Mouse (Mus musculus) brain, adult 2 months (tissue): ENCODE data around the gene Tfb2m.
A peak's percentile ranks its signal among the peaks of the same experiment; 100 is the strongest.

Experiments used
- DNase-seq: peaks from one replicate; pipeline ENCODE4 v3.0.0; 2011; ENCODE audit warnings: low read depth, low spot score

Tfb2m gene

DNA sequence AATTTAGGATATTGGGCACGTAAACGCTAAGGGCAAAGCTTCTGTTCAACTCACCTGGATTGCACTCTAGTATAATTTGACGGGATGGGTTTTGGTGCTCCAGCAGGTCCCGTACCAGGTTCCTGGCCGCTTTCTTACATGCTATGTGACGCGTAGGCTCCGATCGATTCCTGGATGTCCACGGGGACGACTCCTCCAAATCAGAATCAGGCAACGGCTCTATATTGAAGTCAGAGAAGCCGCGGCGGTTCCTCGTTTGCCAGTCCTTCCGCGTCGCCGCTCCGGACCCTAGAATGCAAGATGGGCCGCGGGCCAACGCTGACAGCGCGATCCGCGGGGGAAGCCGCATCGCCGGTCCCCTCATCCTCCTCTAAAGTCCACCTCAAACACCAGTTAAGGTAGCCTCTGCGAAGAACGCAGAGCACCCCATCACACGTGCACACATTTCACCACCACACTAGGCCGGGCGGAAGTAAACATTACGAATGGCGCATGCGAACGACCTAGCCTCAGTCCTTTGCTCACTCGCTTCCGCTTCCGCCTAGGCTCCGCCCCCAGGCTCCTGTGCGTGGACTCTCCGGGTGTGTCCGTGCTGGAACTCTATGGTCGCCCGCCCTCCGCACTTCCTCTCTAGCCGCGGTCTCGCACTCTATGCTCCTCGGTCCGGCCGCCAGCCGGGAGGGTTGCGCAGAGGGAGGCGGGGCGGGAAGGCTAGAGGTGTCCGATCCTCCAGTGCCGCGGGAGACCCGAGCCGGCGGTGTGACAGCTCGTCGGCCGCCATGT is at the start of gene Tfb2m, which contains the start of gene Cnst:
Gene Tfb2m, minus strand, starts transcription at position 500 of the 783 bp plus-strand sequence.
Gene Cnst, plus strand, starts transcription at position 603 of the 783 bp plus-strand sequence.
- peak; percentile 100 for DNase-seq

DNA sequence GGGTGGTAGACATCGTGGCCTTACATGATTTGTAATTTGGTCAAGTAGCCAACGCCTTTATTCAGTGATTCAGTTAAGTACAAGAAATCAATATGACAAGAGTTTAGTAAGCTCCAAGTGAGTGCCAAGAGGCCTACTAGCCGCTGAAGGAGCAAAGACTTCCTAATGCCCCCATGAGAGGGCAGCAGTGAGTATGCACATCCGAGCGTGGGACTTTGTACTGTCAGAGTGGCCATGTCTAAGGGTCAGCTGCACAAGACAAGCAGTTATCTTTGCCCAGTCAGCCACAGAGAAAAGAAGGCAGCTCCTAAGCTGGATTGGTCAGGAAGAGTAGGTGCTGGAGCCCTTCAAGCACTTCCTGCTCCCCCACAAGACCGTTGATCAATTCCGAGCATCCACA is 46.9 kb upstream of the Tfb2m start:
- DNase-seq = no peak

DNA sequence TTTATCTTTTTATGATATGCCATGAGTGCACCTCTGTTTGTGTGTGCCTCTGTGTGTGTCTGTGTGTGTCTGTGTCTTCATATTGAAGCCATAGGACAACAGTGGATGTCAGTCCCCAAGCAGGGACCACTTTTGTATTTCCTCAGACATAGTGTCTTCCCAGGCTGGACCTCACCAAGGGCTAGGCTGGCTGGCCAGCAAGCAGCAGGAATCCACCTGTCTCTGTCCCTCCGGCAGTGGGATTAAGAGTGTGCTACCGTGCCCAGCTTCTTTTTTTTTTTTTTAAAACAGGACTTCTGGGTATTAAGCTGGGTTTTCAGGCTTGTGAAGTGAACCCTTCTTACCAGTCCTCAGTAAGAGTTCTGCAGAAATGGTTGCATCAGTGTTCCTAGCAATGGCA is 46.1 kb upstream of the Tfb2m start:
- no peak for DNase-seq

DNA sequence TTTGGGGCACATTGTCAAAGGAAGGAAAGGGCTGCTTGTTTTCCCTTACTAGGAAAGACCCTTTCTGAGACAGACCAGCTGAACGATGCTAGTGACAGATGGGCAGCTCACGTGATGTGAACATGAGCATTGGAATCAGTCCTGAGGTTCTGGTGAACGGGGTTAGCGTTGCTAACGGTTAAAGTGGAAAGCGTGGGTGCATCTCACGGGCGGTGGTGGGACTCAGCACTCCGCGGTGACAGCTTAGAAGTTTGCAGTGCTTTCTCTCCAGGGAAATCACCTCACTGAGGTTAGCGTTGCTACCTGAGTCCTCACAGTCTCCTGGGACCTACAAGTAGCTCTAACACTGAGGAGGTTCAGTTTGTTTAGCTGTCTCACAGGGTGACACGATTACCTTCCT is 45.6 kb upstream of the Tfb2m start:
- DNase-seq = peak; percentile 87

DNA sequence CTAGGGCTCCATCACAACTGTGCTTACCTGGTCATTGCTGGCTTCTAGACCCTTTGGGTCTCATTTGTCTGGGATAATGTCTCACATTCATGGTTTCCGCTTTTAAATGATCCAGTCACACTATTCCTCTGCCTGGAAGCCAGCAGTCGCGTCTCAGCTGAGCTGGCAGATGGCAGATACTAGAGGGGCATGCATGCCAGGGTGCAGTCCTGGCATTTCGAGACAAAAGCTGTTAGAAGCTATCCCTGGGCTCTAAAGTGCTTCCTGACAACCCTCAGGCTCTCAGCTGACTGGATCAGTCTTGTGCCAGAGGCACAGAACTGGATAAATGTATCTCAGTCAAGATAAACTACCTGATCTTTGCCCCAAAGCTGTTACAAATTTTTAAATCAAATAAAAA is 42.2 kb upstream of the Tfb2m start:
- peak; percentile 95 for DNase-seq

DNA sequence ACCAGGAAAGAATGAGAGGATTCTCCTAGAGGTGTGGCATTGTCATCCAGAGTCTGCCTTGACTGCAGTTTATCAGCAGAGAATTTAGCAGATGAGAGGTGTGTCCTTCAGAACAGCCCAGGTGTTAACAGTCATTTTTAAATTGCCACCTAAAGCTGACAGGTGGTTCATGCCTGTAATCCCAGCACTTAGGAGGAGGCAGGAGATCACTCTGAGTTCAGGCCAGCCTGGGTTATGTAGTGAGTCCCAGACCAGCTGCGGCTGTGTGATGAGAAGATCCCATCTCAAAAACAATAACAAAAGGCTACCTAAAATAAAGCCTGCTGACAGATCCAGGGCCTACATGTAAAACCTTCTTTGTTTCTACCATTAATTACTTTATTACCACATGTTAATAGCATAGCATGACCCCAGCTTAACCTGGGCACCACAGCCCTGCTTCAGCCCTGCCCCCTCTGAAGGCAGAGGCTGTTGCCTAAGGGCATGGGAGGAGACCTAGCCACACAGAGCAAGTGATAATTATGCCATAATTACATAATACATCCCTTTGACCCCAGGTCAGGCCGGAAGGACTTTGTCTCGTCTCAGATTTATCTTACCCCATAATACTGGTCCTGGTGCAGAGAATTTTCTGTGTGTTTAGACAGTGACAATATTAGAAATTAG is 40.5 kb upstream of the Tfb2m start:
- no peak for DNase-seq

DNA sequence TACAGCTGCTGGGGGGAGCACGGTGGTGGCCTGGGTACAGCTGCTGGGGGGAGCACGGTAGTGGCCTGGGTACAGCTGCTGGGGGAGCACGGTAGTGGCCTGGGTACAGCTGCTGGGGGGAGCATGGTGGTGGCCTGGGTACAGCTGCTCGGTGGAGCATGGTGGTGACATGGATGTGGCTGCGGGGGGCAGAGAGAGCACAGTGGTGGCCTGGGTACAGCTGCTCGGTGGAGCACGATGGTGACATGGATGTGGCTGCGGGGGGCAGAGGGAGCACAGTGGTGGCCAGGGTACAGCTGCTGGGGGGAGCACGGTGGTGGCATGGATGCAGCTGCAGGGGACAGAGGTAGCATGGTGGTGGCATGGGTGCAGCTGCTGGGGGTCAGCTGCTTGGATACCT is 39.6 kb upstream of the Tfb2m start:
- DNase-seq = no peak

DNA sequence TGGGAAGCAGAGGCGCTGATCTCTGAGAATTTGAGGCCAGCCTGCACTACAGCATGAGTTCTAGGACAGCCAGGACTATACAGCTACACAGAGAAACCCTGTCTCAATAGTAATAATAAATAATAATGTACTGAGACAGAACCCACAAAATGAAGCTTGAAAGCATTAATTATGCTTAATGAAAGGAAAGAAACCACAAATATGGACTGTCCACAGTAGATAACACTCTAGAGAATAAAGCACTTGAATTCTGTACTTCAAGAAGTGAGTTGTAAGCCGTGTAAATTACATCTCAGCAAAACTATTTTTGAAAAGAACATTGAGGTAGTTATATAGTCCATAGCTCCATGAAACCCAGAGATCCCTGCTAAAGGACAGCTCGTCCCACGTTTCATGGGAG is 38.2 kb upstream of the Tfb2m start:
- DNase-seq = no peak

DNA sequence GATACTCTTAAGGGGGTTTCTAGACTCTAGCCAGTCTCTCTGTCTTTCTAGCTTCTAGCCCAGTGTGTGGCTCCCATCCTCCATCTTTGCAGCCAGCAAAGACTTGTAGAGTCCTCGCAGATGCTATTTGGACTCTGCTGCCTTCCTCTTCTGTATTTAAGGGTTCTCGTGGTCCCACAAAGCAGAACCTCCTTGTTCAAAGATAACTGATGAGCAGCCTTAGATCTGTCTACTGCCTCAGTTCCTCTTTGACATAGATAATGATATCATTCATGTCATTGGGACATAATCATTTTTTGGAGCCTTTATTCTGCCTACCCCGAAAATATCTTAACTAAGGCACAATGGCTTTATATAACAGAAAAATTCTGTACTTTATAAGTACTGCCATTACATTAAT is 37.0 kb upstream of the Tfb2m start:
- no peak for DNase-seq

DNA sequence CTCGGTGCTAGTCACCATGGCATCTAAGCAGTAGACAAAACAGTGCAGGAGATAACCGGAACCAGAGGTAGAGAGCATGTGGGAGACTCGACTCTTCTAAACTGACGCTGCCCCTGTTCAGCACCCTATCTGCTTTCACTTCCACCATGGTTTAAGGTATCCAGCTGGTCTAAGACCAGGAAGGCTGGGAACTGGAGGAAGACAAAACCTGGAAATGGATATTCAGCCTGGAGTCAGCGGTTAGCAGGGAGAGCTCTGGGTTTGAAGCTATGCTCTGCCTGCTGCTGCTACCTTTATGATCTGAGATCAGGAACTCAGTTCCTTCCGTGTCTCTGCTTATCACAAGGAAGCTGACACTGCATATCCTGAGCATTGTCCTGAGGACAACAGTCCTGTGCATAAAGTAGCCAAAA is 36.0 kb upstream of the Tfb2m start:
- peak; percentile 35 for DNase-seq

DNA sequence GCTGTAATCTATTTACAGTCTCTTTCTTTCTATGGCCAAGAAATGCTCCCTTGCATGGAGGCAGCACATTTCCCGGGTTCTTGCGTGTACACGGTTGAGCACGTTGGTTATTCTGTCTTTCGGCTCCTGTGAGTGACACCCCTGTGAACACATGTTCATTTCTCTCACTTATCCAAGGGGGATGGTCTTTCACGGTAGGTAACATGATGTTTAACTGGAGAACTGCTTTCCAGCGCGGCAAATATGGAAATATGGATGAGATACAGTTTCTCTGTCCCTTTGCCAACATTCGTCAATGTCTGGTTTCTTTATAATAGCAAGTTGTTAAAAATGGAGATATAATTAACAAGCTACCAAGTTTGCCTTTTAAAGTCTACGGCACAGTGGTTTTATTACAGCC is 35.4 kb upstream of the Tfb2m start:
- DNase-seq = no peak

DNA sequence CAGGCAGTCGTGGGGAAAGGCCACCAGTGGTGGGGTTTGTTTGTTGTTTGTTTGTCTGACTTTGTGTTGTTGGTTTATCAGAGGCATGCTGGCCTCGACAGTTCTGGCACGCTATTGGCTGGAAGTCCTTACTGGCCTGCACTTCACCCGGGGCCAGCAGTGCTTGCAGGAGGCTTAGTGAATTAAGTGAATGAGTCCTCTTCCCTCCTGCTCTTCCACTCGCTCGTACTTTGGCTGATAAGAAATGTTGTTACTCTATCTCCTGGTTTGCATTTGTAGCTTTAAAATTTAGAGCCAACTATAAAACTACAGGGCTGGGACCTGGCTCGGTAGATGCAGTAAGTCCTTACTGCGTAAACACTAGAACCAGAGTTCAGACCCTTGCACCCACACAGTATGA is 34.1 kb upstream of the Tfb2m start:
- DNase-seq = no peak

DNA sequence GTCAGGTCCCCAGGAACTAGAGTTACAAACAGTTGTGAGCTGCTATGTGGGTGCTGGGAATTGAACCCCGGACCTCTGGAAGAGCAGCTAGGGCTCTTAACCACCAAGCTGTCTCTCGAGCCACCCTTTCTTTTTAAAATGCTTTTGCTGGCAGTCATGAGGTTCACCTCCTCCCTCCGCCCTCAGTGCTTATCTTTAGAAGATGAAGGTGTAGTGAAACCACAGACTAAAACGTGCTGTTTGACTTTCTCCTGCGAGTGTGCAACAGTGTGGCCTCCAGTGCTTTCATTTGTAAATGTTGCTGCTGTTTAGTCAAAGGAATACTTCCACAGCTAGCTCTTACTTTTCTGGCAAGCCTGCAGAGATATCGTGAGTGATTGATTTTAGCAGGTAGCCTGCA is 32.6 kb upstream of the Tfb2m start:
- DNase-seq = peak; percentile 50

DNA sequence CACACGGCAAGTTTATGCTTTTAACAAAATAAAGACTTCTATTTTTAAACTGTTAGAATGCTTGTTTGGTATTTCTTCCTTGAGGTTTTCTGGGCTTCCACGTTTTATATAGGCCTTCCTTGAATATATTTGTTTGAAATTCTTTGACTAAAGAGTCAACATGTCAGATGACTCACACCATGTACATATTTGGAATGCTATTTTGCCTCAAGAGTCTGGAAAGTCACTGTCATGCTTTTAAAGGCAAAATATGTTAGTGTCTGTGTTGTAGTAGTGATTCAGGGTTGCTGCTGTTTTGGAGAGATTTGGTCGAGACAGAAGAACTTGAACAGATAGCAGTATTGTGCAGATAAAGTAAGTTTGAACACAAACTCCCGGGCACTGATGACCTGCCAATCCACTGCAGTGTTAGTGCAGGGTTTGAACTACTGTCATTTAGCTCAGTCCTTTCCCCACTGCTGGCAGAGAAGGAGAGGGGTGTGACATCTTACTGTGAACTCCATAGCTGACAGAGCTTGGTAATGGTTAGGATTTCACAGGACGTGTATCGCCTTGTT is 27.7 kb upstream of the Tfb2m start:
- DNase-seq = no peak

DNA sequence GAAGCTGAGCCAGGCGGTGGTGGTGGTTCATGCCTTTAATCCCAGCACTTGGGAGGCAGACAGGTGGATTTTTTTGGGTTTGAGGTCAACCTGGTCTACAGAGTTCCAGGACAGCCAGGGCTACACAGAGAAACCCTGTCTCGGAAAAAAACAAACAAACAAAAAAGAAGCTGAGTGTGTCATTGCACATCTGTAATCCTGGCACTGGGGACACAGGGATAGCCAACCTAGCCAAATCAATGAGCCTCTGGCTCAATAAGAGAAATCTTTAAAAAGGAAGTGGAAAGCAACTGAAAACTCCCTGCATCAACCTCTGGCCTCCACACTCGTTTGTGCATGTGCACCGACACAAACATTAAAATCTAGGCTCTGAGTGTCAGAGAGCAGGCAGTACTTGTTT is 25.6 kb upstream of the Tfb2m start:
- DNase-seq = no peak

DNA sequence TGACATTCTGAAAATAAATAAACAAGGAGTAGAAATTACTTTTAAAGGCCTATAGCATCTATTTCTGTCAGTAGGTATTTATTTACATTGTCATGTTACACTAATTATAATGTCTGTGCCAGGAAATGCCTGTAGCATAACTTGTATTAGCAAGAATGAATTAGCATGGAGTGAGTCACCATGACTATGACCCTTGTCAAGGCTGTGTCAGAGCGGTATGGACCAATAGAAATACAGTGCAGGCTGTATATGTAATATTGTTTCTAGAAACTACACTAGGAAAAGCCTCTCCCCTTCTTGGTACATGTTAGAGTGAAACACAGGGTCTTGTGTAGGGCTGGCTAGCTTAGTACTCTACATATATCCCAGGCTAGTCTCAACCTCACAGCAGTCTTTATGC is 24.4 kb upstream of the Tfb2m start:
- DNase-seq = no peak

DNA sequence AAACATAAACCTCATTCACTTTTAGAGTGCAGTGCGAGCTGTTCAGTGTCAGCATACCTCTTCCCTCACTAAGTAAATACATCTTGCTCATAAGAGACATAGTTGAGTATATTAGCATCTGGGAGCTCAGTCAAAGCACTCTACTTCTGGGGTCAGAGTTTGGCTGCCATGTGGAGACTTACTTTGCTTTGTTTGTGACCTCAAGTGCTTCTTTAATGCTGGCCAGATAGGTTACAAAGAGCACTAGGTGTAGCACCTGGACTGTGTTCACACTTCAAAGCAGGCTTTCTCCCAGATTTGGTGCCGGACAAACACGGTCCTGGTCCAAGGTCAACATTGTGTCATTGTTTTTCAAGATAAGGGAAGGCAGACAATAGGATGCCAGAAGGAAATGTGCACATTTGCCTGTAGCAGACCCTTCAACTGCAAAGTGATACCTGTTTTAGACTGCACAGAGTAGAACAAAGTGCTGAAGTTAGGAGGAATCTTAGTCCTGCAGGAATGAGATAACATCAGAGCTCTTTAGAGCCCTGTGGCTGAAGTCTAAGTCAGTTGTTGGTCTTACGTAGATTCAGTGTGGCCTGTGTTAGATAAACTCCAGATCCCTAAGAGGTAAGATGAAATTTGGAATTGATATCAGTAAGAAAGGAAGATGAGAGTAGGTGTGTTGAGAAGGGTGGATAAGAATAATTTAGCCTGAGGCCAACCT is 22.8 kb upstream of the Tfb2m start:
- DNase-seq = no peak

DNA sequence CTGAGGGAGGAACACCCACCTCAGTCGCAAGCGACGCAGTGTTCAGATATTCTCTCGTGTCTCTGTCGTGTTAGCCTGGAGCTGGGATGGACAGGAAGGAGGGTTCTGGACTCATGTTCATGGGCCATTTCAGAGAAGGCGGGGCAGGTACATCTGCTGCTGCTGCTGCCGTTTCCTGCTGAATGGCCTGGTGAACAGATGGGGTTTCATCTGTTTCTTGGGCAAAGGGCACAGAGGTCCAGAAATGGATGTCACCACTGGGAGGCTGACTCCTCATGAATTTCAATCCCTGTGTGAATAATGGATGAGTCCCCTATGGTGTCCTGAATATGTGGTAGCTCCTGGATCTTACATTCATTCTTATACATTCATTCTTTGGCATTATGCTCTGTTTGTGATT is 21.5 kb upstream of the Tfb2m start:
- no peak for DNase-seq

DNA sequence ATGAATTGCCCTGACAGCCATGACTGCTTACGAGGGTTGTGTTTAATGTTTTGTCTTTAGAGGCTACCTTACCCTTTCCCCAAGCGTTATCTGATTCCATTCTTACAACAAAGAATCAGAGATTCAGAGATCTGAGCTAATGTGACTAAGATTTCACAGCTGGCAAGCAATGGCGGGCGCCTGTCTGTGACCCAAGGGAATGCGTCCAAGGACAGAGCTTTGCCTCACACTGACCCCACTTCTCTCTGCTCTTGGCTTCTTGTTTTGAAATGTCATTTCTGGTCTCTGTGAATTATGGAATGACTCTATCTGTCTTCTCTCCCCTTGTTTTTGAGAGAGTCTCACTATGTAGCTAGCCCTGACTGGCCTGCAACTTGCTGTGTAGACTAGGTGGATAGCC is 17.9 kb upstream of the Tfb2m start:
- DNase-seq = no peak

DNA sequence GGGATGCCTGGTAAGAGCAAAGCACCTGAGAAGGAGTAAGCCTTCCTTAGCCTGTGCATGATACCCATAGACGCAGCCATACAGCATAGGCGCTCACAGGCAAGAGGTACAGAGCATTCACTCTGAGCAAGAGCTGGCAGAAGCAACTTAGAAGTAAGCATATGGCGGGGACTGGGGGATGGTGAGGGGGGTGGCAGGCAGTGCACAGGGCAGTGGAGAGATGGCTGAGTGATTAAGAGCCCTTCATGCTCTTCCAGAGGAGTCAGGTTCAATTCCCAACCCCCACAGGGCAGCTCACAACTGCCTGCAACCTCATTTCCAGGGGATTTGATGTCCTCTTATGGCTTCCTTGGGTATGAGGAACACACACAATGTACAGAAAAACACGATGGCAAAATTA is 17.1 kb upstream of the Tfb2m start:
- peak; percentile 33 for DNase-seq

DNA sequence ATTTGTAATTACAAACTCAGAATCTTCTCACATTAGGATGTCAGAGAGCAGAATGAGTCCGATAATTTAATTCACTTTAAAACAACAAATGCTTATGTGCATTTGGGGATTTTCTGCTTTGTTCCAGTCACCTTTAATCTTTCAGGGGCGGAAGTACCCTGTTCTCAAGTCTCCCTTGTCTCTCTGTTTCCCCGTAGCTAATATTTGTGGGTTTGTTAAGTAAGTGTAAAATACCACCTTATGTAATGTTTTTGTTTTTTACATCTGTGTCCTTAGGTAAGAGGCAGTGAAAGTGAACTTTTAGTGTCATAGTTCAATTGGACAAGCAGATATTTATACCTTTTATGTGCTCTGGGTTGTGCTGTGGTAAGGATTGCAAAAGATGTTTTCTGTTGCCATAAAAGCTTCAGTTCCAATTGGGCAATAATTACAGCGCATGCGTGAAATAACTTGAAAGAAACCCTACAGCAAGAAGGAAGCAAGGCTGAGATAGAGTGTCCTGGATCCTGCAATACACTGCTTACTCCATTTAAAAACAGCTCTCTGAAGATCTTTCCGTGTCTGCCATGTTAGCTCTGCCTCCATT is 14.9 kb upstream of the Tfb2m start:
- DNase-seq = no peak
